Mouse (Mus musculus) liver, embryonic 15.5 days (tissue): ENCODE results near the gene Eef1a1. TPM values are rescaled to one million over a fixed set of nuclear protein-coding genes. Genes with fewer than 3 reads are reported as not detected.
A peak's percentile ranks its signal among the peaks of the same experiment; 100 is the strongest.

ENCODE experiments used
- ATAC-seq: fragments of 200-750 bp; cut with Nextera tagmentation; 2 replicates; pipeline ENCODE4 v1.8.0; 2017; ENCODE audit warnings: moderate number of reproducible peaks, mild to moderate bottlenecking, moderate library complexity; ENCODE audit not compliant: insufficient read depth
- H3K27ac ChIP-seq: fragments of 300-500 bp; sonication (generic); replicated peaks from 2 replicates; pipeline ENCODE4 v1.5.1; 2015; ENCODE audit warnings: mild to moderate bottlenecking, inconsistent platforms
- H3K27me3 ChIP-seq: fragments of 300-500 bp; sonication (generic); 2 replicates; pipeline ENCODE4 v1.6.1; 2015; ENCODE audit warnings: mild to moderate bottlenecking, inconsistent platforms
- H3K36me3 ChIP-seq: fragments of 300-500 bp; sonication (generic); replicated peaks from 2 replicates; pipeline ENCODE4 v1.6.1; 2015; ENCODE audit warnings: moderate library complexity, mild to moderate bottlenecking, inconsistent platforms
- H3K4me1 ChIP-seq: fragments of 300-500 bp; sonication (generic); replicated peaks from 2 replicates; pipeline ENCODE4 v1.6.1; 2015; ENCODE audit warnings: inconsistent platforms
- H3K4me2 ChIP-seq: fragments of 300-500 bp; sonication (generic); 2 replicates; pipeline ENCODE4 v1.6.1; 2015; ENCODE audit warnings: moderate library complexity, mild to moderate bottlenecking, inconsistent platforms
- H3K4me3 ChIP-seq: fragments of 300-500 bp; sonication (generic); replicated peaks from 2 replicates; pipeline ENCODE4 v1.5.1; 2015; ENCODE audit warnings: mild to moderate bottlenecking, inconsistent platforms
- H3K9ac ChIP-seq: fragments of 300-500 bp; sonication (generic); 2 replicates; pipeline ENCODE4 v1.6.1; 2015; ENCODE audit warnings: moderate library complexity, mild to moderate bottlenecking, inconsistent platforms
- H3K9me3 ChIP-seq: fragments of 300-500 bp; sonication (generic); replicated peaks from 2 replicates; pipeline ENCODE4 v1.6.1; 2016; ENCODE audit warnings: inconsistent platforms
- WGBS: fragments of 180-500 bp; shearing (Covaris S2); methylation state at CpG from one replicate; pipeline ENCODE4 v1.1.7; 2015; ENCODE audit warnings: mixed read lengths; ENCODE audit not compliant: insufficient replicate concordance; 5-methylcytosine and 5-hydroxymethylcytosine counted together
- polyA plus RNA-seq: library from polyadenylated mRNA; unstranded; fragments of >200 nt; fragmentation: Nextera tagmentation; extraction: Ambion mirVana; gene quantifications from 2 replicates; pipeline ENCODE4 v1.2.1, GENCODE M21; 2015

Gene Eef1a1
- 2,003 and 2,036 TPM in 2 replicates for polyA plus RNA-seq

GRCm38 (mm10) chr9:78488890-78489420 is at the start of gene Eef1a1:
Gene Eef1a1 (minus strand): TSS chr9:78489151.
- 0 out of 2 replicates have a peak, but pooled peaks cover 2% of the 10 kb centered on the region for H3K4me1 ChIP-seq
- H3K27ac ChIP-seq: no peak within 1 kb of the TSS
- no peak within 1 kb of the TSS; the same call in 1 of the 2 replicates for H3K9ac ChIP-seq
- no peak; the same call in 1 of the 2 replicates for ATAC-seq
- H3K4me3 ChIP-seq: peak within 1 kb of the TSS; percentile 45
- no peaks in the 10 kb centered on the region for H3K36me3 ChIP-seq
- 2% methylated on average over 19 of the region's 20 CpGs for WGBS
- H3K4me2 ChIP-seq: peak within 1 kb of the TSS; percentile 51
- peaks cover 19% of the 10 kb centered on the region for H3K27me3 ChIP-seq
- H3K9me3 ChIP-seq: no peaks in the 10 kb centered on the region

GRCm38 (mm10) chr9:78538421-78538820 is 49.5 kb upstream of the Eef1a1 start:
- 25% methylated on average over 6 of the region's 6 CpGs for WGBS
- no peak for ATAC-seq
- Histone ChIP-seq H3K4me1 (0 out of 2 replicates have a peak, but pooled peaks cover 9% of the 10 kb centered on the region), H3K9me3 (no peaks in the 10 kb centered on the region), H3K9ac (no peak overlapping the region), H3K4me2 (no peak overlapping the region), H3K36me3 (no peaks in the 10 kb centered on the region), H3K4me3 (no peak overlapping the region), H3K27me3 (no peaks in the 10 kb centered on the region), H3K27ac (no peak overlapping the region)

- Histone ChIP-seq H3K4me2 (no peak overlapping the region), H3K27me3 (no peaks in the 10 kb centered on the region), H3K36me3 (no peaks in the 10 kb centered on the region), H3K9me3 (no peaks in the 10 kb centered on the region), H3K27ac (no peak overlapping the region), H3K4me3 (no peak overlapping the region), H3K4me1 (0 out of 2 replicates have a peak, but pooled peaks cover 9% of the 10 kb centered on the region), H3K9ac (no peak overlapping the region)
- no peak for ATAC-seq
- 74% methylated on average over 9 of the region's 9 CpGs for WGBS
Observed at GRCm38 (mm10) chr9:78537154-78537873, 48.4 kb upstream of the Eef1a1 start.

GRCm38 (mm10) chr9:78534606-78535005 is 45.7 kb upstream of the Eef1a1 start:
- ATAC-seq: no peak
- H3K4me3 ChIP-seq: no peak overlapping the region
- H3K4me2 ChIP-seq: no peak overlapping the region
- peaks cover 15% of the 10 kb centered on the region; the same call in 1 of the 2 replicates for H3K4me1 ChIP-seq
- WGBS: 65% methylated on average over 7 of the region's 7 CpGs
- H3K36me3 ChIP-seq: no peaks in the 10 kb centered on the region
- H3K9me3 ChIP-seq: no peaks in the 10 kb centered on the region
- no peak overlapping the region for H3K27ac ChIP-seq
- no peak overlapping the region for H3K9ac ChIP-seq
- no peaks in the 10 kb centered on the region for H3K27me3 ChIP-seq

- peak; percentile 62 for ATAC-seq
- WGBS: 40% methylated on average over 18 of the region's 18 CpGs
- no peaks in the 10 kb centered on the region for H3K9me3 ChIP-seq
- H3K36me3 ChIP-seq: no peaks in the 10 kb centered on the region
- H3K4me1 ChIP-seq: peaks cover 17% of the 10 kb centered on the region; the same call in 1 of the 2 replicates
- no peaks in the 10 kb centered on the region for H3K27me3 ChIP-seq
- peak overlapping the region; percentile 35; the same call in 1 of the 2 replicates for H3K4me2 ChIP-seq
- H3K9ac ChIP-seq: no peak overlapping the region
- H3K27ac ChIP-seq: peak overlapping the region; percentile 79
- no peak overlapping the region for H3K4me3 ChIP-seq
Observed at GRCm38 (mm10) chr9:78533296-78533935, 44.5 kb upstream of the Eef1a1 start.

- ATAC-seq: peak; percentile 60
- no peaks in the 10 kb centered on the region for H3K9me3 ChIP-seq
- H3K4me1 ChIP-seq: peaks cover 26% of the 10 kb centered on the region
- H3K9ac ChIP-seq: no peak overlapping the region
- H3K27me3 ChIP-seq: no peaks in the 10 kb centered on the region
- no peak overlapping the region for H3K4me3 ChIP-seq
- H3K27ac ChIP-seq: peak overlapping the region; percentile 79
- 47% methylated on average over 9 of the region's 9 CpGs for WGBS
- no peaks in the 10 kb centered on the region for H3K36me3 ChIP-seq
- peak overlapping the region; percentile 36 for H3K4me2 ChIP-seq
Observed at GRCm38 (mm10) chr9:78532341-78532819, 43.4 kb upstream of the Eef1a1 start.

GRCm38 (mm10) chr9:78531816-78532215 is 42.9 kb upstream of the Eef1a1 start:
- Histone ChIP-seq H3K9ac (no peak overlapping the region), H3K27me3 (no peaks in the 10 kb centered on the region), H3K4me3 (no peak overlapping the region), H3K4me1 (peaks cover 32% of the 10 kb centered on the region), H3K9me3 (no peaks in the 10 kb centered on the region), H3K27ac (peak overlapping the region; percentile 79), H3K36me3 (no peaks in the 10 kb centered on the region), H3K4me2 (no peak overlapping the region)
- ATAC-seq: no peak
- 35% methylated on average over 5 of the region's 5 CpGs for WGBS

- Histone ChIP-seq H3K4me1 (peaks cover 33% of the 10 kb centered on the region), H3K27ac (peak overlapping the region; percentile 74), H3K36me3 (no peaks in the 10 kb centered on the region), H3K4me3 (peak overlapping the region; percentile 62), H3K9ac (peak overlapping the region; percentile 57), H3K27me3 (peaks cover 7% of the 10 kb centered on the region; the same call in 1 of the 2 replicates), H3K9me3 (no peaks in the 10 kb centered on the region), H3K4me2 (peak overlapping the region; percentile 94)
- WGBS: 1% methylated on average over 16 of the region's 16 CpGs
- ATAC-seq: peak; percentile 55
Observed at GRCm38 (mm10) chr9:78527767-78528381, 38.9 kb upstream of the Eef1a1 start.

GRCm38 (mm10) chr9:78527301-78527761 is 38.4 kb upstream of the Eef1a1 start:
- Histone ChIP-seq H3K27ac (peak overlapping the region; percentile 74), H3K9ac (peak overlapping the region; percentile 57)
- peak; percentile 63 for ATAC-seq

GRCm38 (mm10) chr9:78526206-78526605 is 37.3 kb upstream of the Eef1a1 start:
- 74% methylated on average over 2 of the region's 2 CpGs for WGBS
- peaks cover 10% of the 10 kb centered on the region for H3K27me3 ChIP-seq

More at GRCm38 (mm10) chr9:78527301-78527761, 38.4 kb upstream of the Eef1a1 start:
- Histone ChIP-seq H3K4me3 (peak overlapping the region; percentile 62), H3K9me3 (no peaks in the 10 kb centered on the region), H3K27me3 (peaks cover 8% of the 10 kb centered on the region; the same call in 1 of the 2 replicates), H3K36me3 (no peaks in the 10 kb centered on the region), H3K4me1 (peaks cover 33% of the 10 kb centered on the region), H3K4me2 (peak overlapping the region; percentile 94)
- under 1% methylated on average over 24 of the region's 24 CpGs for WGBS

More at GRCm38 (mm10) chr9:78526206-78526605, 37.3 kb upstream of the Eef1a1 start:
- H3K9me3 ChIP-seq: no peaks in the 10 kb centered on the region
- no peak for ATAC-seq
- peak overlapping the region; percentile 74; the same call in 1 of the 2 replicates for H3K27ac ChIP-seq
- peaks cover 34% of the 10 kb centered on the region for H3K4me1 ChIP-seq
- H3K36me3 ChIP-seq: no peaks in the 10 kb centered on the region
- H3K4me3 ChIP-seq: no peak overlapping the region
- no peak overlapping the region for H3K4me2 ChIP-seq
- no peak overlapping the region for H3K9ac ChIP-seq
